23 mouse cellular contexts compared by ENCODE assay signal in genomic region chr2:70835209-70835608, GRCm38 (mm10).
"Had no signal": no experiment of that assay in that cellular context is flagged by ENCODE, and none has a peak within 500 bp of the region (broad histone marks: within the 10 kb centered on the region; RNA-seq: fewer than 3 reads in every experiment).

No protein-coding gene starts in this region.

- H3K4me3 ChIP-seq: left cerebral cortex, adult 2 months; limb, embryonic 12.5 days; limb, embryonic 15.5 days; liver, embryonic 13.5 days; lung, embryonic 15.5 days; midbrain, embryonic 10.5 days; midbrain, embryonic 13.5 days; neural tube, embryonic 12.5 days; neural tube, embryonic 15.5 days; stomach, embryonic 15.5 days had no signal

- ATAC-seq: midbrain, embryonic 13.5 days had no signal

- DNase-seq: kidney, adult 11 months; kidney, adult 8-10 months; kidney, postnatal 14 days; kidney, postnatal 4 days; layer of hippocampus, postnatal 36 days; left cerebral cortex, postnatal 4 days; liver, embryonic 13.5 days; lung, adult 18-20 months; lung, postnatal 10 days; lung, postnatal 36 days; retina, postnatal 1 day; right cerebral cortex, postnatal 25 days; spleen, adult 18-20 months; thymus, postnatal 4 days had no signal

- H3K27ac ChIP-seq: left cerebral cortex, adult 2 months; limb, embryonic 12.5 days; limb, embryonic 15.5 days; liver, embryonic 13.5 days; lung, embryonic 15.5 days; midbrain, embryonic 10.5 days; midbrain, embryonic 13.5 days; neural tube, embryonic 12.5 days; neural tube, embryonic 15.5 days; stomach, embryonic 15.5 days had no signal
